Mouse (Mus musculus) CH12.LX (cell line): ENCODE data around the gene Robo1. TPM values are rescaled to one million over a fixed set of nuclear protein-coding genes. Genes with fewer than 3 reads are reported as not detected.

Source experiments
- DNase-seq: peaks from one replicate; pipeline ENCODE4 v3.0.0-alpha.2; 2013; ENCODE audit errors: extremely low read depth
- H3K27ac ChIP-seq: 2 replicates; pipeline ENCODE4 v1.5.1; 2012; ENCODE audit warnings: low read depth, mild to moderate bottlenecking, control low read depth, moderate library complexity; ENCODE audit not compliant: insufficient read depth
- H3K27me3 ChIP-seq: replicated peaks from 2 replicates; pipeline ENCODE3; 2012; ENCODE audit warnings: inconsistent platforms
- H3K36me3 ChIP-seq, 2 experiments: replicated peaks in 1 of 2; 2 replicates each; pipeline versions ENCODE3 to v1.6.1; 2012; ENCODE audit warnings: inconsistent platforms in 1 of 2, low read length in 1 of 2, mild to moderate bottlenecking in 1 of 2, mixed read lengths in 1 of 2, moderate library complexity in 1 of 2; ENCODE audit not compliant: control insufficient read depth in 1 of 2, insufficient read depth in 1 of 2
- H3K4me1 ChIP-seq, 2 experiments: 2 replicates each; pipeline ENCODE4 v1.6.1; 2012; ENCODE audit warnings: inconsistent platforms in 1 of 2, moderate library complexity in 1 of 2; ENCODE audit not compliant: insufficient read depth in 2 of 2, control insufficient read depth in 1 of 2
- H3K4me2 ChIP-seq: 2 replicates; pipeline ENCODE4 v1.6.1; 2012; ENCODE audit warnings: low read depth, mild to moderate bottlenecking, control low read depth; ENCODE audit not compliant: poor library complexity, insufficient read depth, severe bottlenecking
- H3K4me3 ChIP-seq, 3 experiments: fragments of 150-350 bp in 1 of 3; sonication (generic) in 1 of 3; replicated peaks in 1 of 3; 2 replicates each; pipeline versions ENCODE3 to v1.5.1; 2011 to 2012; ENCODE audit warnings: low read depth in 2 of 3, low read length in 2 of 3, mild to moderate bottlenecking in 2 of 3, moderate library complexity in 2 of 3, control low read depth in 1 of 3, improper control_type of control experiment in 1 of 3, inconsistent platforms in 1 of 3, mixed read lengths in 1 of 3; ENCODE audit not compliant: poor library complexity in 1 of 3
- H3K79me2 ChIP-seq: replicated peaks from 2 replicates; pipeline ENCODE4 v1.6.1; 2012; ENCODE audit warnings: mild to moderate bottlenecking, moderate library complexity; ENCODE audit not compliant: control insufficient read depth, poor library complexity, insufficient read depth, severe bottlenecking; ENCODE audit errors: extremely low read depth
- H3K9ac ChIP-seq: 2 replicates; pipeline ENCODE4 v1.6.1; 2012; ENCODE audit warnings: low read depth, mild to moderate bottlenecking, control low read depth, moderate library complexity; ENCODE audit not compliant: insufficient read depth
- H3K9me3 ChIP-seq: replicated peaks from 2 replicates; pipeline ENCODE3; 2012; ENCODE audit warnings: low read length, inconsistent platforms, mixed read lengths
- CHD1 ChIP-seq: IDR thresholded peaks from 2 replicates; pipeline ENCODE4 v1.6.1; 2012; ENCODE audit warnings: low read depth, low read length, improper control_type of control experiment, inconsistent platforms
- CHD2 ChIP-seq: IDR thresholded peaks from 2 replicates; pipeline ENCODE4 v1.6.1; 2011; ENCODE audit warnings: low read length, improper control_type of control experiment
- CTCF ChIP-seq, 2 experiments: IDR thresholded peaks in 1 of 2; conservative IDR thresholded peaks in 1 of 2; 2 replicates each; pipeline ENCODE4 v1.5.1; 2011 to 2012; ENCODE audit warnings: low read depth in 2 of 2, low read length in 2 of 2, improper control_type of control experiment in 1 of 2, inconsistent platforms in 1 of 2, mild to moderate bottlenecking in 1 of 2, moderate library complexity in 1 of 2
- E2F4 ChIP-seq: IDR thresholded peaks from 2 replicates; pipeline ENCODE4 v1.6.1; 2011; ENCODE audit warnings: low read depth, low read length, improper control_type of control experiment; ENCODE audit not compliant: insufficient replicate concordance
- GABPA ChIP-seq: IDR thresholded peaks from 2 replicates; pipeline ENCODE4 v1.6.1; 2012; ENCODE audit warnings: low read depth, low read length, improper control_type of control experiment, inconsistent platforms; ENCODE audit not compliant: insufficient replicate concordance
- HCFC1 ChIP-seq: IDR thresholded peaks from 2 replicates; pipeline ENCODE4 v1.6.1; 2012; ENCODE audit warnings: low read depth, mild to moderate bottlenecking, inconsistent platforms, low read length, improper control_type of control experiment
- IRF4 ChIP-seq: IDR thresholded peaks from 2 replicates; pipeline ENCODE4 v1.6.1; 2014; ENCODE audit warnings: low read depth, mild to moderate bottlenecking, inconsistent platforms, low read length, improper control_type of control experiment
- JUND ChIP-seq: conservative IDR thresholded peaks from 2 replicates; pipeline ENCODE4 v1.6.1; 2011; ENCODE audit warnings: low read depth, low read length, improper control_type of control experiment
- MEF2A ChIP-seq: IDR thresholded peaks from 2 replicates; pipeline ENCODE4 v1.6.1; 2014; ENCODE audit warnings: low read depth, mild to moderate bottlenecking, inconsistent platforms, low read length, improper control_type of control experiment, borderline replicate concordance
- MXI1 ChIP-seq: IDR thresholded peaks from 2 replicates; pipeline ENCODE4 v1.6.1; 2011; ENCODE audit warnings: mild to moderate bottlenecking, low read depth, low read length, improper control_type of control experiment
- NRF1 ChIP-seq: IDR thresholded peaks from 2 replicates; pipeline ENCODE4 v1.6.1; 2014; ENCODE audit warnings: low read depth, mild to moderate bottlenecking, inconsistent platforms, low read length, improper control_type of control experiment, moderate library complexity
- PAX5 ChIP-seq: IDR thresholded peaks from 2 replicates; pipeline ENCODE4 v1.6.1; 2012; ENCODE audit warnings: low read length, inconsistent platforms, mixed read lengths
- POLR2AphosphoS2 ChIP-seq: IDR thresholded peaks from 2 replicates; pipeline ENCODE4 v1.6.1; 2011; ENCODE audit warnings: low read depth, low read length, improper control_type of control experiment
- RCOR1 ChIP-seq: conservative IDR thresholded peaks from 2 replicates; pipeline ENCODE4 v1.6.1; 2012; ENCODE audit warnings: low read depth, mild to moderate bottlenecking, inconsistent platforms, low read length, improper control_type of control experiment
- SMC3 ChIP-seq: IDR thresholded peaks from 2 replicates; pipeline ENCODE4 v1.6.1; 2011; ENCODE audit warnings: low read depth, low read length, improper control_type of control experiment
- TBP ChIP-seq: conservative IDR thresholded peaks from 2 replicates; pipeline ENCODE4 v1.6.1; 2011; ENCODE audit warnings: low read depth, low read length, improper control_type of control experiment
- TCF12 ChIP-seq: IDR thresholded peaks from 2 replicates; pipeline ENCODE4 v1.6.1; 2014; ENCODE audit warnings: low read depth, mild to moderate bottlenecking, inconsistent platforms, low read length, improper control_type of control experiment
- UBTF ChIP-seq: IDR thresholded peaks from 2 replicates; pipeline ENCODE4 v1.6.1; 2012; ENCODE audit warnings: low read depth, mild to moderate bottlenecking, inconsistent platforms, low read length, improper control_type of control experiment, moderate library complexity
- ZC3H11A ChIP-seq: IDR thresholded peaks from 2 replicates; pipeline ENCODE4 v1.6.1; 2012; ENCODE audit warnings: low read depth, mild to moderate bottlenecking, inconsistent platforms, low read length, improper control_type of control experiment
- ZKSCAN1 ChIP-seq: IDR thresholded peaks from 2 replicates; pipeline ENCODE4 v1.6.1; 2012; ENCODE audit warnings: low read depth, inconsistent platforms, low read length, improper control_type of control experiment, borderline replicate concordance
- ZMIZ1 ChIP-seq: IDR thresholded peaks from 2 replicates; pipeline ENCODE4 v1.6.1; 2012; ENCODE audit warnings: low read depth, mild to moderate bottlenecking, inconsistent platforms, low read length, improper control_type of control experiment
- dilution Hi-C: fragments of 300-500 bp; cut with MboI; formaldehyde crosslinking; loops from 2 replicates; pipeline ENCODE4 v1.14.3; 2020; ENCODE audit warnings: low sequenced_read_pairs; ENCODE audit not compliant: extremely low pct_unique_long_range_greater_than_20kb, extremely low pct_ligation_motif_present
- in situ Hi-C: fragments of 300-500 bp; cut with MboI; formaldehyde crosslinking; loops from 3 replicates; pipeline ENCODE4 v1.14.3; 2019; ENCODE audit warnings: low sequenced_read_pairs, low pct_ligation_motif_present, low pct_unique_long_range_greater_than_20kb, mixed read lengths
- polyA plus RNA-seq: library from polyadenylated mRNA; unstranded; fragments of >175 nt; gene quantifications from 2 replicates; pipeline ENCODE4 v1.2.1, GENCODE M21; 2012; ENCODE audit warnings: low read depth; ENCODE audit not compliant: insufficient read length
- total RNA-seq, 2 experiments: library from RNA; depleted of rRNA; stranded (reverse); fragments of 300-350 nt in 1 of 2; fragments of >200 nt in 1 of 2; gene quantifications; 2 replicates each; pipeline ENCODE4 v1.2.3; 2012 to 2014

Robo1 gene
- total and polyA plus RNA-seq, 3 experiments = not detected

- dilution Hi-C loops = no loop called here
- Histone ChIP-seq H3K79me2 (no peaks in the 10 kb centered on the region), H3K27ac (no peak overlapping the region), H3K9me3 (peaks cover 66% of the 10 kb centered on the region), H3K9ac (no peak overlapping the region), H3K27me3 (no peaks in the 10 kb centered on the region), H3K4me1 (no peaks in the 10 kb centered on the region), H3K4me3 (no peak overlapping the region), H3K4me2 (no peak overlapping the region), H3K36me3 (no peaks in the 10 kb centered on the region)
- no peak for TF ChIP-seq TCF12
- TF ChIP-seq ZKSCAN1 = no peak
- TF ChIP-seq CHD2 = no peak
- no peak for TF ChIP-seq MEF2A
- no peak for TF ChIP-seq TBP
- no peak for TF ChIP-seq E2F4
- no peak for TF ChIP-seq SMC3
- TF ChIP-seq CTCF (conservative IDR thresholded peaks at IDR 0.05 in 1 of 2, IDR thresholded peaks at IDR 0.05 in 1 of 2; ENCODE audit: low read depth in 2 of 2, low read length in 2 of 2) = no peak
- TF ChIP-seq IRF4 = no peak
- TF ChIP-seq JUND = no peak
- no peak for TF ChIP-seq NRF1
- TF ChIP-seq PAX5 = no peak
- no peak for TF ChIP-seq ZC3H11A
- TF ChIP-seq UBTF = no peak
- DNase-seq = no peak
- in situ Hi-C loops = no loop called here
These were observed 707.9 kb downstream of the Robo1 start for GRCm38 (mm10) chr16:73015976-73016375.

GRCm38 (mm10) chr16:73016801-73017200, 708.7 kb downstream of the Robo1 start:
- in situ Hi-C loops = no loop called here
- dilution Hi-C loops = no loop called here
- Histone ChIP-seq H3K36me3 (no peaks in the 10 kb centered on the region), H3K4me3 (no peak overlapping the region), H3K27ac (no peak overlapping the region), H3K9ac (no peak overlapping the region), H3K4me2 (no peak overlapping the region), H3K79me2 (no peaks in the 10 kb centered on the region), H3K4me1 (no peaks in the 10 kb centered on the region), H3K9me3 (peaks cover 60% of the 10 kb centered on the region), H3K27me3 (no peaks in the 10 kb centered on the region)
- TF ChIP-seq POLR2AphosphoS2 (no peak), PAX5 (no peak), CTCF (conservative IDR thresholded peaks at IDR 0.05 in 1 of 2, IDR thresholded peaks at IDR 0.05 in 1 of 2; ENCODE audit: low read depth in 2 of 2, low read length in 2 of 2) (no peak), ZC3H11A (no peak), RCOR1 (no peak), MXI1 (no peak), CHD1 (no peak), ZMIZ1 (no peak), NRF1 (no peak), GABPA (no peak), HCFC1 (no peak)
- no peak for DNase-seq
